Mouse (Mus musculus): Measurements from ENCODE around the gene Vmn1r86. TPM values are rescaled to one million over a fixed set of nuclear protein-coding genes. Genes with fewer than 3 reads are reported as not detected.

Vmn1r86 gene
- polyA plus RNA-seq, 1 experiment from 2014 or later = not detected

GRCm38 (mm10) chr7:13053961-13054286, 65.8 kb downstream of the Vmn1r86 start:
- Histone ChIP-seq H3K27ac (peak overlapping the region; percentile 81), H3K9me3 (no peaks in the 10 kb centered on the region), H3K36me3 (no peaks in the 10 kb centered on the region), H3K4me2 (replicated peaks) (peak overlapping the region; percentile 72), H3K9ac (peak overlapping the region; percentile 58), H3K4me3 (replicated peaks) (peak overlapping the region; percentile 61), H3K4me1 (replicated peaks) (0 out of 2 replicates have a peak, but pooled peaks cover 5% of the 10 kb centered on the region), H3K27me3 (replicated peaks) (no peaks in the 10 kb centered on the region)
- WGBS = 2% methylated on average over 15 of the region's 15 CpGs
- ATAC-seq = no peak

GRCm38 (mm10) chr7:13053501-13053900, 66.2 kb downstream of the Vmn1r86 start:
- Histone ChIP-seq H3K27ac (no peak overlapping the region), H3K4me2 (replicated peaks) (peak overlapping the region; percentile 72), H3K4me3 (replicated peaks) (peak overlapping the region; percentile 61), H3K9ac (no peak overlapping the region), H3K9me3 (no peaks in the 10 kb centered on the region), H3K36me3 (no peaks in the 10 kb centered on the region), H3K4me1 (replicated peaks) (0 out of 2 replicates have a peak, but pooled peaks cover 5% of the 10 kb centered on the region), H3K27me3 (replicated peaks) (no peaks in the 10 kb centered on the region)
- no peak for ATAC-seq
- 93% methylated on average over 2 of the region's 2 CpGs for whole genome bisulfite sequencing

DNA sequence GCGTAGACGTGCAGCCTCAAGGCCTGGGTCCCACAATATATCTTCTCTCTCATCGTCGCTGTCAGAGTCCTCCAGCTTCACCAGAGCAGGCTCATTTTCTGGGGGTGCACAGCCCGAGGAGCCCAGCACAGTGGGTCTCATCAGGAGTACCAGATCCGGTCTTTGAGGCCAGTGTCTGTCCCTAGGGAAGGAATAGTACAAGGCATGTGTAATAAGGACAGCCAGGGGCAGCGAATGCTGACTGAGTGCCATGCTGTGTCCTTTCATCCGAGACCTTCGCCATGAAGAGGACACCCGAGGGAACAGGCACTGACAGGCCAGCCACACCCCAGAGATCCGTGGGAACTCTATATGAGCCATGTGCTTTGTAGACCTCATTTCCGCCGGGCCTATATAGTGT, 66.7 kb downstream of the Vmn1r86 start:
- Histone ChIP-seq H3K27me3 (replicated peaks) (no peaks in the 10 kb centered on the region), H3K9me3 (no peaks in the 10 kb centered on the region), H3K4me1 (replicated peaks) (0 out of 2 replicates have a peak, but pooled peaks cover 5% of the 10 kb centered on the region), H3K36me3 (no peaks in the 10 kb centered on the region), H3K4me3 (replicated peaks) (no peak overlapping the region), H3K27ac (no peak overlapping the region), H3K9ac (no peak overlapping the region), H3K4me2 (replicated peaks) (no peak overlapping the region)
- WGBS = 90% methylated on average over 13 of the region's 13 CpGs
- ATAC-seq = no peak

Other genes starting within 250 kb of the Vmn1r86 start
- 3.1 and 3.3 TPM in 2 replicates for gene Zfp128, start 238.7 kb downstream of the Vmn1r86 start, polyA plus RNA-seq (2015; fragmentation: Nextera tagmentation; extraction: Ambion mirVana)
- 12.2 and 12.7 TPM in 2 replicates for gene Zscan22, start 222.1 kb downstream of the Vmn1r86 start, polyA plus RNA-seq (2015; fragmentation: Nextera tagmentation; extraction: Ambion mirVana)
- 1,008 and 1,147 TPM in 2 replicates for gene Rps5, start 197.6 kb downstream of the Vmn1r86 start, polyA plus RNA-seq (2015; fragmentation: Nextera tagmentation; extraction: Ambion mirVana)
- gene Rnf225, start 192.5 kb downstream of the Vmn1r86 start, polyA plus RNA-seq (2015; fragmentation: Nextera tagmentation; extraction: Ambion mirVana) = 0.33 and 0.47 TPM in 2 replicates
- gene Zfp324, start 154.1 kb downstream of the Vmn1r86 start, polyA plus RNA-seq (2015; fragmentation: Nextera tagmentation; extraction: Ambion mirVana) = 8.3 and 8.6 TPM in 2 replicates
- gene Zfp446, start 142.1 kb downstream of the Vmn1r86 start, polyA plus RNA-seq (2015; fragmentation: Nextera tagmentation; extraction: Ambion mirVana) = 6.7 and 6.8 TPM in 2 replicates
- gene Slc27a5, start 121.7 kb downstream of the Vmn1r86 start, polyA plus RNA-seq (2015; fragmentation: Nextera tagmentation; extraction: Ambion mirVana) = 0.41 and 0.53 TPM in 2 replicates
- gene Trim28, start 120.8 kb downstream of the Vmn1r86 start, polyA plus RNA-seq (2015; fragmentation: Nextera tagmentation; extraction: Ambion mirVana) = 218 and 244 TPM in 2 replicates
- gene Zbtb45, start 109.9 kb downstream of the Vmn1r86 start, polyA plus RNA-seq (2015; fragmentation: Nextera tagmentation; extraction: Ambion mirVana) = 20.7 and 21.2 TPM in 2 replicates
- 162 and 177 TPM in 2 replicates for gene Chmp2a, start 85.1 kb downstream of the Vmn1r86 start, polyA plus RNA-seq (2015; fragmentation: Nextera tagmentation; extraction: Ambion mirVana)
- gene Ube2m, start 81.6 kb downstream of the Vmn1r86 start, polyA plus RNA-seq (2015; fragmentation: Nextera tagmentation; extraction: Ambion mirVana) = 109 and 118 TPM in 2 replicates
- 2.1 and 2.5 TPM in 2 replicates for gene Mzf1, start 65.2 kb downstream of the Vmn1r86 start, polyA plus RNA-seq (2015; fragmentation: Nextera tagmentation; extraction: Ambion mirVana)
- gene Vmn1r85, start 24.7 kb downstream of the Vmn1r86 start, polyA plus RNA-seq (2015; fragmentation: Nextera tagmentation; extraction: Ambion mirVana) = not detected in 2 replicates
- not detected in 2 replicates for gene Vmn1r87, start 20.2 kb upstream of the Vmn1r86 start, polyA plus RNA-seq (2015; fragmentation: Nextera tagmentation; extraction: Ambion mirVana)
- not detected in 2 replicates for gene Vmn1r88, start 39.7 kb upstream of the Vmn1r86 start, polyA plus RNA-seq (2015; fragmentation: Nextera tagmentation; extraction: Ambion mirVana)
- gene Vmn1r89, start 93.1 kb upstream of the Vmn1r86 start, polyA plus RNA-seq (2015; fragmentation: Nextera tagmentation; extraction: Ambion mirVana) = not detected in 2 replicates
- 87.2 and 89.2 TPM in 2 replicates for gene Lig1, start 157.4 kb upstream of the Vmn1r86 start, polyA plus RNA-seq (2015; fragmentation: Nextera tagmentation; extraction: Ambion mirVana)
- 6.9 and 7.1 TPM in 2 replicates for gene Zswim9, start 158.8 kb upstream of the Vmn1r86 start, polyA plus RNA-seq (2015; fragmentation: Nextera tagmentation; extraction: Ambion mirVana)
- gene Pla2g4c, start 204.7 kb upstream of the Vmn1r86 start, polyA plus RNA-seq (2015; fragmentation: Nextera tagmentation; extraction: Ambion mirVana) = 0.54 and 0.68 TPM in 2 replicates

Measured in intestine, embryonic 15.5 days (tissue).